8 mouse cellular contexts compared by ENCODE assay signal in genomic region chr13:58157447-58158098, GRCm38 (mm10). TPM values are rescaled to one million over a fixed set of nuclear protein-coding genes. Genes with fewer than 3 reads are reported as not detected.
DNase-seq lines count a peak whose midpoint lies in the region; ATAC-seq lines count a peak whose summit lies in the region.

Gene Idnk (plus strand): TSS chr13:58157649.

- H3K4me2 ChIP-seq in hindbrain, embryonic 15.5 days: peak within 1 kb of the TSS; percentile 91

- H3K27ac ChIP-seq in hindbrain, embryonic 15.5 days (replicated peaks): peak within 1 kb of the TSS; percentile 77

- peak within 1 kb of the TSS; percentile 80 for H3K4me3 ChIP-seq in hindbrain, embryonic 15.5 days

- peak within 1 kb of the TSS; percentile 73 for H3K9ac ChIP-seq in hindbrain, embryonic 15.5 days

- H3K27me3 ChIP-seq in hindbrain, embryonic 15.5 days: no peaks in the 10 kb centered on the region

- H3K36me3 ChIP-seq in hindbrain, embryonic 15.5 days: peaks cover 22% of the 10 kb centered on the region

- peak; percentile 88 for ATAC-seq in hindbrain, embryonic 15.5 days (ENCODE audit: low FRiP score, low read depth)

- no peaks in the 10 kb centered on the region for H3K9me3 ChIP-seq in hindbrain, embryonic 15.5 days

- peak; percentile 39 for DNase-seq in WW6 (ENCODE audit: low read depth, low spot score)
- peak; percentile 77 to 82 for DNase-seq in cerebellum, postnatal 4 days (ENCODE audit: low spot score in 2 of 2)
- DNase-seq in gastrocnemius, adult 18-20 months (ENCODE audit: low spot score): peak; percentile 90
- DNase-seq in layer of hippocampus, postnatal 36 days: peak; percentile 79 to 81
- peak; percentile 93 for DNase-seq in lung, postnatal 36 days
- peak; percentile 91 for DNase-seq in retina, embryonic 14.5 days (ENCODE audit: low spot score)
- DNase-seq in thymus, postnatal 36 days: peak; percentile 86 to 87

- peaks cover 19% of the 10 kb centered on the region for H3K4me1 ChIP-seq in hindbrain, embryonic 15.5 days (replicated peaks)

- under 1% methylated on average over 30 of the region's 30 CpGs for WGBS in hindbrain, embryonic 15.5 days

RNA-seq across cellular contexts. Expression of gene Idnk, which starts in this region (rescaled TPM):
- total RNA-seq in gastrocnemius, adult 18-20 months (2021): 1 to 10 TPM; 5.9 to 7.9 TPM
- polyA plus RNA-seq in hindbrain, embryonic 15.5 days (2015; fragmentation: Nextera tagmentation; extraction: Ambion mirVana): 54.2 and 55.9 TPM in 2 replicates
- total RNA-seq in layer of hippocampus, postnatal 36 days (2021): 10 to 100 TPM; 27.5 to 29.9 TPM

Comparison
In these comparisons a context has a peak if more than half of its experiments do, and no peak if none do; other contexts are left out.
1. Peak in every context shown above with its lines: DNase-seq, ATAC-seq, H3K4me3 ChIP-seq and H3K27ac ChIP-seq.
2. DNase-seq: peak in every context shown above with its lines; median percentile 93 in lung, postnatal 36 days; 91 in retina, embryonic 14.5 days; 90 in gastrocnemius, adult 18-20 months; 86 in thymus, postnatal 36 days; 80 in layer of hippocampus, postnatal 36 days; 80 in cerebellum, postnatal 4 days; 39 in WW6.